Mouse (Mus musculus) hindbrain, postnatal 0 days (tissue): ENCODE measurements around the gene Gm20661. TPM values are rescaled to one million over a fixed set of nuclear protein-coding genes. Genes with fewer than 3 reads are reported as not detected.
"Not testable (repeated sequence)": the region's sequence is repeated elsewhere in the genome, so short reads cannot be mapped to it uniquely, and the experiment has no call there.

Experiments
- ATAC-seq: fragments of 200-750 bp; cut with Nextera tagmentation; 2 replicates; pipeline ENCODE4 v1.8.0; 2017; ENCODE audit warnings: mild to moderate bottlenecking, moderate TSS enrichment, moderate library complexity
- DNase-seq: peaks from one replicate; pipeline ENCODE4 v3.0.0-alpha.2; 2015; ENCODE audit warnings: low spot score
- H3K27ac ChIP-seq: fragments of 300-500 bp; sonication (generic); 2 replicates; pipeline ENCODE4 v1.5.1; 2014; ENCODE audit warnings: mild to moderate bottlenecking
- H3K27me3 ChIP-seq: fragments of 300-500 bp; sonication (generic); 2 replicates; pipeline ENCODE4 v1.6.1; 2014; ENCODE audit warnings: low read length, mixed read lengths; ENCODE audit not compliant: insufficient read depth
- H3K36me3 ChIP-seq: fragments of 300-500 bp; sonication (generic); 2 replicates; pipeline ENCODE4 v1.6.1; 2014; ENCODE audit warnings: low read length, mixed read lengths; ENCODE audit not compliant: insufficient read depth
- H3K4me1 ChIP-seq: fragments of 300-500 bp; sonication (generic); 2 replicates; pipeline ENCODE4 v1.6.1; 2014; ENCODE audit warnings: antibody characterized with exemption, low read length, mixed read lengths; ENCODE audit not compliant: insufficient read depth
- H3K4me2 ChIP-seq: fragments of 300-500 bp; sonication (generic); 2 replicates; pipeline ENCODE4 v1.6.1; 2014; ENCODE audit warnings: low read depth, mild to moderate bottlenecking, low read length, moderate library complexity, mixed read lengths
- H3K4me3 ChIP-seq: fragments of 300-500 bp; sonication (generic); 2 replicates; pipeline ENCODE4 v1.5.1; 2014; ENCODE audit warnings: low read length
- H3K9ac ChIP-seq: fragments of 300-500 bp; sonication (generic); replicated peaks from 2 replicates; pipeline ENCODE4 v1.6.1; 2014; ENCODE audit warnings: mild to moderate bottlenecking, low read length, moderate library complexity, mixed read lengths
- H3K9me3 ChIP-seq: fragments of 300-500 bp; sonication (generic); 2 replicates; pipeline ENCODE4 v1.6.1; 2016; ENCODE audit warnings: low read length, mixed read lengths
- CTCF ChIP-seq: IDR thresholded peaks from 2 replicates; pipeline ENCODE4 v1.5.1; 2016; ENCODE audit warnings: antibody characterized with exemption, control low read depth, low read depth
- WGBS: fragments of 180-500 bp; shearing (Covaris S2); extraction: QIAGEN DNeasy Blood & Tissue Kit; methylation state at CpG from one replicate; pipeline ENCODE4 v1.1.7; 2014; 5-methylcytosine and 5-hydroxymethylcytosine counted together
- polyA plus RNA-seq: library from polyadenylated mRNA; unstranded; fragments of >200 nt; fragmentation: Nextera tagmentation; extraction: Ambion mirVana; gene quantifications from 2 replicates; pipeline ENCODE4 v1.2.1, GENCODE M21; 2015
- total RNA-seq: library from RNA; depleted of rRNA; stranded (reverse); fragments of >200 nt; gene quantifications from 2 replicates; pipeline ENCODE4 v1.2.3, GENCODE M21; 2014

Gene Gm20661
- total and polyA plus RNA-seq, 2 experiments from 2014 or later, result 0.54 to 0.78 TPM

DNA sequence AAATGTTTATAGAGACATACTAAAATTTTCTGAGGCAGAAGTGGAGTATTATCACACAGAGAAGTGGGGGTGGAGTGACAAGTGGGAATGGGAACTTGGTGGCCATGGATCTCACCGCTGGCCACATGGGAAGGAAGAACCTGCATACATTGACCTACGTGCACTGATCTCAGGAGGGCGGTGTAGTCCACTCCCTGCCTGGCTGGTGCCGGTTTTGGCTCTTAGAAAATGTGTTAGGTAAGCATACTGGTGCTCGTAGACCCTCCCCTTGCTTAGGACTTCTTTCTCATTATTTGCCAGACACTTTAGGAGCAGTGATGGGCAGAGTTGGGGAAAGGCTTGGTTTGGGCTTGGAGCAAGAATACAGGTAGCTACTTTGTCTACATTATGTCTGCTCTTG is 25.2 kb downstream of the Gm20661 start:
- 86% methylated on average over 5 of the region's 5 CpGs for WGBS

DNA sequence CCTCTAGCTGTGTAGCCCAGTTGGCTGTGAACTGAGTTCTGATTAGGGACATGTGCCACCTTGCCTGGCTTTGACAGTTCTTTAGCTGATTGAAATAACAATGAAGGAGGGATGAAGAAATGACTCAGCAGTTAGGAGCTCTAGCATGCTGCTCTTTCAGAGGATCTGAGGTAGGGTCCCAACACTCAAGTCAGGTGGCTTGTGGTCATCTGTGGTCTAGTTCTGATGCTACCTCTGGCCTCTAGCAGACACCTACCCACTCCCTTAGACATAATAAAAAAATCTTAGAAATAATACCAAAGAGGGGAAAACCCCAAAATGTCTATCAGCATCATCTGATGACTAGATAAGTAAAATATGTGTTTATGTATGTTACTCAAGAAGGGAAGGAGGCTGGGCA is 27.5 kb downstream of the Gm20661 start:
- Histone ChIP-seq H3K27ac (no peak overlapping the region), H3K4me1 (peaks cover 3% of the 10 kb centered on the region; the same call in 1 of the 2 replicates), H3K27me3 (no peaks in the 10 kb centered on the region), H3K9me3 (no peaks in the 10 kb centered on the region), H3K4me2 (no peak overlapping the region), H3K36me3 (no peaks in the 10 kb centered on the region), H3K4me3 (no peak overlapping the region), H3K9ac (no peak overlapping the region)
- DNase-seq (no peak), ATAC-seq (no peak)
- TF ChIP-seq CTCF, result no peak

More for the DNA sequence above, 25.2 kb downstream of the Gm20661 start:
- H3K4me2 ChIP-seq, result no peak overlapping the region
- H3K4me3 ChIP-seq, result no peak overlapping the region
- peaks cover 21% of the 10 kb centered on the region for H3K4me1 ChIP-seq
- H3K27ac ChIP-seq, result no peak overlapping the region
- no peak for ATAC-seq
- TF ChIP-seq CTCF, result no peak
- no peaks in the 10 kb centered on the region for H3K9me3 ChIP-seq
- H3K36me3 ChIP-seq, result no peaks in the 10 kb centered on the region
- H3K9ac ChIP-seq, result no peak overlapping the region
- H3K27me3 ChIP-seq, result no peaks in the 10 kb centered on the region
- DNase-seq, result no peak

DNA sequence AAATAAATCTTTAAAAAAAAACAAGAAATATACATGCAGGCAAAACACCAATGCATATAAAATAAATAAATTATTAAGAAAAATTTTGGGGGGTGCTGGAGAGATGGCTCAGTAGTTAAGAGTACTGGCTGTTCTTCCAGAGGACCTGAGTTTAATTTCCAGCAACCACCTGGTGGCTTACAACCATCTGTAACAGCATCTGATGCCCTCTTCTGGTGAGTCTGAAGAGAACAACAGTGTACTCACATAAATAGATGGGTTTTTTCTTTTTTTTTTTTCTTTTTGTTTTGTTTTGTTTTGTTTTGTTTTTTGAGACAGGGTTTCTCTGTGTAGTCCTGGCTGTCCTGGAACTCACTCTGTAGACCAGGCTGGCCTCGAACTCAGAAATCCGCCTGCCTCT is 30.7 kb downstream of the Gm20661 start:
- peak; percentile 18 for TF ChIP-seq CTCF
- ATAC-seq, H3K9me3 ChIP-seq, DNase-seq, H3K36me3 ChIP-seq, H3K4me2 ChIP-seq, H3K9ac ChIP-seq, H3K4me3 ChIP-seq, H3K4me1 ChIP-seq, H3K27ac ChIP-seq, H3K27me3 ChIP-seq: not testable (repeated sequence)
- 98% methylated on average over 2 of the region's 2 CpGs for WGBS

DNA sequence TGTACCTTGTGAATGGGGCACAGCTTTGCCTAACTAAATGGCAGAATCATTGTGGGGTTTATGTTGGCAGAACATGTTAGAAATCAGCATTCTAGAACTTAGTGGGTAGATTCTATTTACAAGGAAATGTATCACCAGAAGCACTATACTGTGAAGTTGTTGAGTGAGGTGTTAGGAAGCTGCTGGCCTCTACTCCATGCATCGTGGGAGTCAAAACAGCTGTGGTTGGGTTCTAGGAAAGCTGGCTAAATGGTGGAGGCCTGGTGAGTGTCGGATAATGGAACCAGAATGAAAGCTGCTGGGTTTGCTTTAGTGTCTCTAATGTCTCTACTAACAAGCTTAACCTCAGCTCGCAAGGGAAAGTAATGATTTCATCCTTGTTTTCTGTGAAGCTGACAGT is 34.3 kb downstream of the Gm20661 start:
- TF ChIP-seq CTCF, result no peak
- WGBS, result 78% methylated on average over 3 of the region's 3 CpGs
- no peak for ATAC-seq
- Histone ChIP-seq H3K9me3 (no peaks in the 10 kb centered on the region), H3K9ac (no peak overlapping the region), H3K36me3 (no peaks in the 10 kb centered on the region), H3K4me1 (no peaks in the 10 kb centered on the region), H3K4me2 (no peak overlapping the region), H3K27ac (no peak overlapping the region), H3K4me3 (no peak overlapping the region), H3K27me3 (no peaks in the 10 kb centered on the region)
- no peak for DNase-seq

DNA sequence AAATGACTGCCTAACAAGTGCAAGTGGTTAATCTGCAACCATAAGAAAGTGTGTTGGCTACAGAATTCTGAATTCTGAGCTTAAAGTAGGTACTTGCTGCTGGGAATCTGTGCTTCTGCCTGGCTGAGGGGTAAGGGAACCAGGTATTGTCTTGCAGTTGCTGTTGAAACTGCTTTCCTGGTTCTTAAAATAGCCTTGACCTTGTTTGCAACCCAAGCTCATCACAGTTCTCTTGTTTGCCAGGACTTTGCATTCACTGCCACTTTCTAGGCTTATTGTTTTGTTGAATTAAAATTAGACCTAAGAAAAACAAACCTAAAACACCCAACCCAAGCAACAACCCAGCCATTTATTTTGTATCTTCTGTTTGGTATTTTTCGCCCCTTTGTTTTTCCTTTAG is 37.9 kb downstream of the Gm20661 start:
- ATAC-seq (no peak), DNase-seq (no peak)
- no peak overlapping the region for H3K27ac ChIP-seq
- H3K9ac ChIP-seq, result no peak overlapping the region
- no peak overlapping the region for H3K4me3 ChIP-seq
- no peak overlapping the region for H3K4me2 ChIP-seq
- H3K4me1 ChIP-seq, result no peaks in the 10 kb centered on the region
- peaks cover 10% of the 10 kb centered on the region for H3K36me3 ChIP-seq
- H3K9me3 ChIP-seq, result no peaks in the 10 kb centered on the region
- 88% methylated on average over 1 of the region's 1 CpGs for WGBS
- TF ChIP-seq CTCF, result no peak
- H3K27me3 ChIP-seq, result no peaks in the 10 kb centered on the region

DNA sequence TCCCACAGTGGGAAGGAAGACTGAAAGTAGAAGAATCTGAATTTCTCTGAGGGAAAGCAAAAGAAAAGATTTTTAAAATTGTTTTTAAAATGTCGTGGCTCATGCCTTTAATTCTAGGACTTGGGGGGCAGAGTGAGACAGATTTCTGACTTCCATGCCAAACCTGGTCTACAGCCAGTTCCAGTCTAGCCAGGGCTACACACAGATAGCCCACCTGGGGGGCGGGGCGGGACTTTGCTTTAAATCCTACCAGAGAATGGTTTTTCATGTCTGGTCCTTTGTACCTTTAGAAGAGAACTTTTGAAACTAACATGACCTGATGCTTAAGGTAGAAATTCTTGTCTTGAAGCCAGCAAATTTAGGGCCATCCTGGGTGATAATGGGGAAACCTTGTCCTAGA is 40.4 kb downstream of the Gm20661 start:
- no peak overlapping the region for H3K9ac ChIP-seq
- WGBS, result 88% methylated on average over 3 of the region's 3 CpGs
- H3K4me1 ChIP-seq, result no peaks in the 10 kb centered on the region
- no peaks in the 10 kb centered on the region for H3K9me3 ChIP-seq
- ATAC-seq (no peak), DNase-seq (no peak)
- no peak overlapping the region for H3K27ac ChIP-seq
- H3K36me3 ChIP-seq, result peaks cover 14% of the 10 kb centered on the region
- no peak for TF ChIP-seq CTCF
- H3K4me2 ChIP-seq, result no peak overlapping the region
- no peak overlapping the region for H3K4me3 ChIP-seq
- H3K27me3 ChIP-seq, result no peaks in the 10 kb centered on the region

DNA sequence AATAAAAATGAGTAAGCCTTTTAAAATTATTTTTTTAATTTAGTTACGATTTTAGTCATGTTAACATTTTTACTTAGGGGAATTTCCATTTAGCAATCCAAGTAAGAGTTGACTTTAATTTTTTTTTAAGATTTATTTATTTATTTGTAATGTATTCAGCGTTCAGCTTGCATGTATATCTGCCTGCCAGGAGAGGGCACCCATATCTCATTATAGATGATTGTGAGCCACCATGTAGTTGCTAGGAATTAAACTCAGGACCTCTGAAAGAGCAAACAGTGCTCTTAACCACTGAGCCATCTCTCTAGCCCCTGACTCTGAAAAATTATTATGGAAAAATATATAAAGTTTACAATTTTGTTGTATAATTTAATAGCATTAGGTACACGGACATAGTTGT is 43.7 kb downstream of the Gm20661 start:
- H3K27ac ChIP-seq, result no peak overlapping the region
- TF ChIP-seq CTCF, result peak; percentile 31
- no peak overlapping the region for H3K4me3 ChIP-seq
- WGBS, result 92% methylated on average over 3 of the region's 3 CpGs
- no peak overlapping the region for H3K4me2 ChIP-seq
- H3K9me3 ChIP-seq, result no peaks in the 10 kb centered on the region
- ATAC-seq (no peak), DNase-seq (no peak)
- H3K9ac ChIP-seq, result no peak overlapping the region
- peaks cover 14% of the 10 kb centered on the region for H3K36me3 ChIP-seq
- no peaks in the 10 kb centered on the region for H3K27me3 ChIP-seq
- H3K4me1 ChIP-seq, result no peaks in the 10 kb centered on the region

DNA sequence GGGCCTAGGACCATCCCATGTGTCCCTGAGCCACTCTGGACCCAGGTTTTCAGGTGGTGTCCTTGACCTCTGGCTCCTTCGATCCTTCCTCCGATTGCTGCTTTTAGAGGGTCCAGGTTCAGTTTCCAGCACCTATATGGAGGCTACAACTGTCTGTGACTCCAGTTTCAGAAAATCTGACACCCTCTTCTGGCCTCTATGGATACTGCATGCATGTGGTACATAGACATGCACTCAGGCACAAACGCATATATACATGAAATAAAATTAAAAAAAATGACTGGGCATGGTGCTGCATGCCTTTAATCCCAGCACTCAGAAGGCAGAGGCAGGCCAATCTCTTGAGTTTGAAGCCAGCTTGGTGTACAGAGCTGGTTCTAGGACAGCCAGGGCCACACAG is 45.0 kb downstream of the Gm20661 start:
- ATAC-seq, result no peak
- 0 out of 2 replicates have a peak, but pooled peaks have one; percentile 3 for TF ChIP-seq CTCF
- Histone ChIP-seq H3K27me3 (no peaks in the 10 kb centered on the region), H3K27ac (no peak overlapping the region), H3K36me3 (peaks cover 19% of the 10 kb centered on the region), H3K4me1 (no peaks in the 10 kb centered on the region), H3K4me2 (no peak overlapping the region), H3K4me3 (no peak overlapping the region), H3K9ac (no peak overlapping the region), H3K9me3 (no peaks in the 10 kb centered on the region)
- DNase-seq, result no peak
- 97% methylated on average over 3 of the region's 3 CpGs for WGBS
